Mouse (Mus musculus): ENCODE measurements around the gene Shc3. TPM values are rescaled to one million over a fixed set of nuclear protein-coding genes. Genes with fewer than 3 reads are reported as not detected.

Gene Shc3
- 0.28 and 0.34 TPM in 2 replicates for polyA plus RNA-seq (2015; fragmentation: Nextera tagmentation; extraction: Ambion mirVana)

- H3K9me3 ChIP-seq, result no peaks in the 10 kb centered on the region
- peaks cover 29% of the 10 kb centered on the region for H3K4me1 ChIP-seq (replicated peaks)
- under 1% methylated on average over 36 of the region's 36 CpGs for WGBS
- no peaks in the 10 kb centered on the region for H3K36me3 ChIP-seq
- ATAC-seq, result peak; percentile 86
- peak within 1 kb of the TSS; percentile 93 for H3K4me2 ChIP-seq (replicated peaks)
- H3K9ac ChIP-seq, result no peak within 1 kb of the TSS
- H3K27ac ChIP-seq, result no peak within 1 kb of the TSS
- H3K27me3 ChIP-seq (replicated peaks), result peaks cover 65% of the 10 kb centered on the region
- peak within 1 kb of the TSS; percentile 23 for H3K4me3 ChIP-seq (replicated peaks)
Observed at GRCm38 (mm10) chr13:51568911-51569684, at the start of gene Shc3. Gene Shc3 (minus strand): TSS chr13:51569419.

- no peak for ATAC-seq
- WGBS, result 26% methylated on average over 6 of the region's 9 CpGs
- H3K27ac ChIP-seq, result no peak overlapping the region
- H3K9ac ChIP-seq, result no peak overlapping the region
- no peaks in the 10 kb centered on the region for H3K9me3 ChIP-seq
- no peaks in the 10 kb centered on the region for H3K27me3 ChIP-seq (replicated peaks)
- no peak overlapping the region for H3K4me2 ChIP-seq (replicated peaks)
- no peak overlapping the region for H3K4me3 ChIP-seq (replicated peaks)
- H3K36me3 ChIP-seq, result no peaks in the 10 kb centered on the region
- no peaks in the 10 kb centered on the region; the same call in 1 of the 2 replicates for H3K4me1 ChIP-seq (replicated peaks)
Observed at GRCm38 (mm10) chr13:51618602-51619001, 49.4 kb upstream of the Shc3 start.

GRCm38 (mm10) chr13:51617861-51618260, 48.6 kb upstream of the Shc3 start:
- no peak overlapping the region for H3K4me3 ChIP-seq (replicated peaks)
- no peaks in the 10 kb centered on the region for H3K9me3 ChIP-seq
- H3K27ac ChIP-seq, result no peak overlapping the region
- H3K4me2 ChIP-seq (replicated peaks), result no peak overlapping the region
- H3K9ac ChIP-seq, result no peak overlapping the region
- no peaks in the 10 kb centered on the region for H3K36me3 ChIP-seq
- no peak for ATAC-seq
- WGBS, result 15% methylated on average over 6 of the region's 6 CpGs
- no peaks in the 10 kb centered on the region for H3K27me3 ChIP-seq (replicated peaks)
- no peaks in the 10 kb centered on the region; the same call in 1 of the 2 replicates for H3K4me1 ChIP-seq (replicated peaks)

GRCm38 (mm10) chr13:51617306-51617705, 48.1 kb upstream of the Shc3 start:
- no peak overlapping the region for H3K4me2 ChIP-seq (replicated peaks)
- no peaks in the 10 kb centered on the region; the same call in 1 of the 2 replicates for H3K4me1 ChIP-seq (replicated peaks)
- no peaks in the 10 kb centered on the region for H3K27me3 ChIP-seq (replicated peaks)
- ATAC-seq, result no peak
- no peaks in the 10 kb centered on the region for H3K9me3 ChIP-seq
- no peaks in the 10 kb centered on the region for H3K36me3 ChIP-seq
- no peak overlapping the region for H3K4me3 ChIP-seq (replicated peaks)
- H3K27ac ChIP-seq, result no peak overlapping the region
- no peak overlapping the region for H3K9ac ChIP-seq
- 66% methylated on average over 1 of the region's 1 CpGs for WGBS

- no peak for ATAC-seq
- Histone ChIP-seq H3K27ac (no peak overlapping the region), H3K9ac (no peak overlapping the region), H3K4me3 (replicated peaks) (no peak overlapping the region), H3K4me1 (replicated peaks) (no peaks in the 10 kb centered on the region; the same call in 1 of the 2 replicates), H3K36me3 (no peaks in the 10 kb centered on the region), H3K4me2 (replicated peaks) (no peak overlapping the region), H3K9me3 (no peaks in the 10 kb centered on the region), H3K27me3 (replicated peaks) (no peaks in the 10 kb centered on the region)
- WGBS, result 20% methylated on average over 12 of the region's 12 CpGs
Observed at GRCm38 (mm10) chr13:51616417-51617044, 47.3 kb upstream of the Shc3 start.

- Histone ChIP-seq H3K36me3 (no peaks in the 10 kb centered on the region), H3K4me2 (replicated peaks) (no peak overlapping the region), H3K9me3 (no peaks in the 10 kb centered on the region), H3K4me3 (replicated peaks) (no peak overlapping the region), H3K9ac (no peak overlapping the region), H3K27me3 (replicated peaks) (no peaks in the 10 kb centered on the region), H3K27ac (no peak overlapping the region), H3K4me1 (replicated peaks) (peaks cover 2% of the 10 kb centered on the region; the same call in 1 of the 2 replicates)
- ATAC-seq, result no peak
- WGBS, result 46% methylated on average over 10 of the region's 10 CpGs
Observed at GRCm38 (mm10) chr13:51615815-51616214, 46.6 kb upstream of the Shc3 start.

DNA sequence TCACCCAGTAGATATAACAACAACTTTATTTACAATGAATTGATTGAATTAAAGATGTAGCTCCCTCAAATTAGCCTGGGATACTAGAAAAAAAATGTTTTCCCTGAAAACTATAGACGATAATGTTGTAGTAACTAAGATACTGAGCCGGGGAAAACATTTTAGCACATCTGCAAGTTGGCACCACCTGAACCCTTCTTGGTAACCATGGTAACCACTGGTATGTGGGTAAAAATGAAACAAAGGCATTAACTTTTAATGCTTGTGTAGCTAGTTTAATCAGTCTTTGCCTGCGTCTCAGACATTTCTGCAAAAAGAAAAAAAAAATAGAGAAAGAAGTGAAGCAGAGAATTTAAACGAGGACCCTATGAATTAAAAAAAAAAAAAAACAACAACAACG, 42.3 kb upstream of the Shc3 start:
- H3K9ac ChIP-seq, result no peak overlapping the region
- 50% methylated on average over 5 of the region's 5 CpGs for WGBS
- H3K4me3 ChIP-seq (replicated peaks), result no peak overlapping the region
- no peak overlapping the region for H3K4me2 ChIP-seq (replicated peaks)
- H3K36me3 ChIP-seq, result no peaks in the 10 kb centered on the region
- no peak overlapping the region for H3K27ac ChIP-seq
- peaks cover 2% of the 10 kb centered on the region; the same call in 1 of the 2 replicates for H3K4me1 ChIP-seq (replicated peaks)
- H3K27me3 ChIP-seq (replicated peaks), result no peaks in the 10 kb centered on the region
- no peaks in the 10 kb centered on the region for H3K9me3 ChIP-seq
- no peak for ATAC-seq

DNA sequence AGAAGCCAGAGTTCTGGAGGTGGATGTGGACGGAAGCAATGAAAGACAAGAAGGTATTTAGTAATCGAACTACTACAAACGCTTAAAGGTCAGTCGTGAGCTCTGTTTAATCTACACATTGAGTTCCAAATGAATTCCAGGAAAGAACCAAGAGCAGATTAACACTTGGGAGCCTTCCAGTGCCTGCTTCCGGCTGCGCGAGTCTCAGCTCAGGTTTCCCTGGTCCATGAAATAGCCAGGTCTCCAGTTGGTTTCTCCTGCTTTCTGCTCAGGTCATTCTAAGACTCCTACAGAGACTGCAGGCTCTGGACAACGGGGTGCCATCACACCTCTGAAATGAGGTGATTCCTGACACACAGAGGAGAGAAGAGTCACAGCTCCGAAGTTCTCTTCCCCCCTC, 41.8 kb upstream of the Shc3 start:
- no peak for ATAC-seq
- Histone ChIP-seq H3K9me3 (no peaks in the 10 kb centered on the region), H3K4me3 (replicated peaks) (no peak overlapping the region), H3K27me3 (replicated peaks) (no peaks in the 10 kb centered on the region), H3K4me1 (replicated peaks) (peaks cover 2% of the 10 kb centered on the region; the same call in 1 of the 2 replicates), H3K36me3 (no peaks in the 10 kb centered on the region), H3K4me2 (replicated peaks) (peak overlapping the region; percentile 24; the same call in 1 of the 2 replicates), H3K27ac (no peak overlapping the region), H3K9ac (no peak overlapping the region)
- 19% methylated on average over 9 of the region's 9 CpGs for whole genome bisulfite sequencing

- Histone ChIP-seq H3K36me3 (no peaks in the 10 kb centered on the region), H3K4me3 (replicated peaks) (no peak overlapping the region), H3K9me3 (no peaks in the 10 kb centered on the region), H3K27ac (no peak overlapping the region), H3K4me2 (replicated peaks) (no peak overlapping the region), H3K4me1 (replicated peaks) (0 out of 2 replicates have a peak, but pooled peaks cover 2% of the 10 kb centered on the region), H3K27me3 (replicated peaks) (no peaks in the 10 kb centered on the region), H3K9ac (no peak overlapping the region)
- 93% methylated on average over 7 of the region's 7 CpGs for WGBS
- no peak for ATAC-seq
Observed at GRCm38 (mm10) chr13:51609231-51609630, 40.0 kb upstream of the Shc3 start.

DNA sequence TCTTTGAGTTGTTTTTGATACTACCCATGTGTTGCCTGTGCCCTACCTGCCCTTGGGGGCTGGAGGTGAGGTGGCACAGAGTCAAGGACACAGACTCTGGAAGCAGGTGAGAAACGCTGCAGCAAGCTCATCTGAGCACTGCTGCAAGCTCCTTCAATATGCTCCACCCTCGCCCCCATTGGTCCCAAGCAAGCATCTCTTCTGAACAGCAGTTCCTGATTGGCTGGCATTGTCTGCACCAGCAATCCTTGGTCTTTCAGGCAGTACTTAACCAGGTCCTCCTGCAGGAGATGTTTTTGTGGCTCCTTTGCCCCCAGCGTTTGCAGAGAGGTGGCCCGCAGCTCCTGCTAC, 34.6 kb upstream of the Shc3 start:
- no peak overlapping the region for H3K27ac ChIP-seq
- H3K4me2 ChIP-seq (replicated peaks), result peak overlapping the region; percentile 51; the same call in 1 of the 2 replicates
- H3K36me3 ChIP-seq, result no peaks in the 10 kb centered on the region
- H3K4me3 ChIP-seq (replicated peaks), result no peak overlapping the region
- no peaks in the 10 kb centered on the region for H3K27me3 ChIP-seq (replicated peaks)
- WGBS, result 51% methylated on average over 4 of the region's 4 CpGs
- no peak for ATAC-seq
- peaks cover 12% of the 10 kb centered on the region for H3K4me1 ChIP-seq (replicated peaks)
- H3K9ac ChIP-seq, result no peak overlapping the region
- H3K9me3 ChIP-seq, result no peaks in the 10 kb centered on the region

DNA sequence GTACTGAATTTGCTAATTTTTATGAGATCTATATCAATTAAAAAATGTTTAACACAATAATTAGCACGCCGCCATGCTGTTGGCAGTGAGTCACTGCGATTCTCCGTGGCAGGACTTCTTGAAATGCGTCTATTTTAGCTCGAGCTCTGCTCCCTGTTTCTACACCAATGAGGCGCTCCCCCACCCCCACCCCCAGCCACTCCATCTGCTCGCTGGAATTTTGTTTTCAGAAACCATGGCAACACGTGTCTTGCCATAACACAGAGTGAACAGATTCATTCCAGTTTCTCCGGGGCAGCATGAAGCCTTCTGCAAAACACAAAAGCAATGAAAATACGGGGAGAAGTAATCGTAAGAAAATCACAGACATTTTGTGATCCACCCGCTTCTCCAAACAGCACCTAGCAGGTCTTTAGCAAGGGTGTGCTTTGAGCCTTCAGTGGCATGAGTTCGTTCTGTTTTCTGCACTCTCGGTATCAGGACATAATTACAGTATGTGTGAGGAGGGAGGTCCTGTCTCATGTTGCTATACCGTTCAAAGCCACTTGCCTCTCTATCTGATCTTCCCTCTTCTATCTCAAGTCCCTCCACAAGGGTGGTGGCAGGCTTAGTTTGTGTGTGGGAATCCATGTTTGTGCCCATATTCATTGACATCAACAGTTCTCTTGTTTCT, 34.1 kb upstream of the Shc3 start:
- 0 out of 2 replicates have a peak overlapping the region, but pooled peaks have one; percentile 6 for H3K4me3 ChIP-seq (replicated peaks)
- peak overlapping the region; percentile 51 for H3K4me2 ChIP-seq (replicated peaks)
- 14% methylated on average over 16 of the region's 16 CpGs for WGBS
- peaks cover 12% of the 10 kb centered on the region for H3K4me1 ChIP-seq (replicated peaks)
- no peaks in the 10 kb centered on the region for H3K27me3 ChIP-seq (replicated peaks)
- peak; percentile 82 for ATAC-seq
- no peak overlapping the region for H3K27ac ChIP-seq
- H3K36me3 ChIP-seq, result no peaks in the 10 kb centered on the region
- H3K9ac ChIP-seq, result 0 out of 2 replicates have a peak overlapping the region, but pooled peaks have one; percentile 5
- H3K9me3 ChIP-seq, result no peaks in the 10 kb centered on the region

DNA sequence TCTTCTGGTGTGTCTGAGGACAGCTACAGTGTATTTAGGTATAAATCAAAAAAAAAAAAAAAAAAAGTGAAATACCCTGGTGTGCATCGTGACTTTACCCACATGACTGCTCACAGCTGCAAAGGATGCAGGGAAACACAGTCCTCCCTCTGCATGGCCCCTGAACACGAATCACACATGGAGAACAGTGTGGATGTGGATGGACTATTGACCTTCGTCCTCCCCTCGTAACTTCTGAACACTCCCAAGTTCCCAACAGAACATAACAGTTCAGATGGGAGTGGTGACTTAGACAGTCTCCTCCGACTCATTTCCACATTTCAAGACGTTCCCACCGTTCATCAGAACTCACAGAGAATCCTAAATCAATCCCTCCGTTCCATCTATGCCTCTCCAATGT, 33.5 kb upstream of the Shc3 start:
- H3K4me1 ChIP-seq (replicated peaks), result peaks cover 12% of the 10 kb centered on the region
- ATAC-seq, result peak; percentile 65
- H3K4me2 ChIP-seq (replicated peaks), result peak overlapping the region; percentile 51
- no peak overlapping the region for H3K4me3 ChIP-seq (replicated peaks)
- no peaks in the 10 kb centered on the region for H3K9me3 ChIP-seq
- no peaks in the 10 kb centered on the region for H3K27me3 ChIP-seq (replicated peaks)
- WGBS, result 41% methylated on average over 8 of the region's 8 CpGs
- H3K27ac ChIP-seq, result no peak overlapping the region
- no peak overlapping the region for H3K9ac ChIP-seq
- H3K36me3 ChIP-seq, result no peaks in the 10 kb centered on the region
